In the genomic region with DNA sequence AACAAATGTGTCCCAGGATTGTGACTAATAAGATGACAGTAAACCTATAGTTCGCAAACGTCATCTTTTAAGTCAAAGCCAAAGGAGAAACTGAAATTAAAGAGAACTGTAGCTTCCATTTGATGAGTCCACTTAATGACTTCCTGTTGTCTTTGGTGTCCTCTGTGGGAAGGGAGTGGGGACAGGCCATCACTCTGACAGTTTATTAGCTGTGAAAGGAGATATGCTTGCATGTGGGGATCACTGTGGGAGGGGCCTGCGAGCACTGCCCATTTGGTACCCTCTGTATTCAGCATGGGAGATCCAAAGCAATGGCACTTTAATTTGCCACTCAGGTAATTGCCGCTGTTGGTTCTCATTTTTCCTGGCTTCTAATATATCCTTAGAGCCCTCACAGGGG, we compare ENCODE assay signal across 24 mouse cellular contexts.
DNase-seq lines count a peak whose midpoint lies in the region; ATAC-seq and TF ChIP-seq lines count a peak whose summit lies in the region.
"Had no signal": no experiment of that assay in that cellular context is flagged by ENCODE, and none has a peak within 500 bp of the region (broad histone marks: within the 10 kb centered on the region; RNA-seq: fewer than 3 reads in every experiment).

No protein-coding gene starts in this region.

- ATAC-seq in kidney, embryonic 14.5 days (ENCODE audit: low FRiP score, low TSS enrichment), result peak; percentile 96
- peak; percentile 74; the same call in 1 of the 2 replicates for ATAC-seq in kidney, postnatal 0 days (replicated peaks; ENCODE audit: low FRiP score, low read depth)
- ATAC-seq: forebrain, embryonic 14.5 days; inflammation-experienced regulatory T-cells, adult 6 months; intestine, embryonic 16.5 days; Patski had no signal

- H3K4me2 ChIP-seq in kidney, embryonic 14.5 days (replicated peaks; ENCODE audit: low read depth, low read length), result no peak overlapping the region
- H3K4me2 ChIP-seq in kidney, postnatal 0 days (ENCODE audit: low read length), result peak overlapping the region; percentile 13; the same call in 1 of the 2 replicates
- H3K4me2 ChIP-seq: heart, embryonic 13.5 days; hindbrain, embryonic 14.5 days had no signal

- no peaks in the 10 kb centered on the region for H3K4me1 ChIP-seq in kidney, embryonic 14.5 days (ENCODE audit: control insufficient read depth, insufficient read depth, low read length)
- no peaks in the 10 kb centered on the region for H3K4me1 ChIP-seq in kidney, postnatal 0 days (replicated peaks; ENCODE audit: insufficient read depth, low read length)
- H3K4me1 ChIP-seq: forebrain, embryonic 10.5 days; heart, embryonic 10.5 days; heart, embryonic 13.5 days had no signal

- DNase-seq in heart, adult 11 months, result peak; percentile 58
- no peak for DNase-seq in heart, postnatal 14 days
- DNase-seq in kidney, adult 8-10 months, result no peak
- peak; percentile 78 for DNase-seq in kidney, postnatal 0 days (ENCODE audit: low spot score)
- DNase-seq in kidney, postnatal 4 days, result no peak
- DNase-seq: adrenal gland, postnatal 10 days; adrenal gland, postnatal 36 days; B cell, adult 2 months; cerebellum, adult 18-20 months; cerebellum, adult 9-10 months; cerebellum, postnatal 14 days; gastrocnemius, postnatal 25 days; heart, adult 2 months had no signal

- no peak overlapping the region for H3K4me3 ChIP-seq in kidney, embryonic 14.5 days (ENCODE audit: low read length)
- H3K4me3 ChIP-seq in kidney, postnatal 0 days (replicated peaks; ENCODE audit: low read depth, low read length), result no peak overlapping the region
- H3K4me3 ChIP-seq: forebrain, embryonic 10.5 days; heart, adult 2 months; heart, embryonic 10.5 days; heart, embryonic 13.5 days had no signal

- no peaks in the 10 kb centered on the region for H3K9me3 ChIP-seq in kidney, embryonic 14.5 days (ENCODE audit: control insufficient read depth, low read length)
- H3K9me3 ChIP-seq in kidney, postnatal 0 days (replicated peaks; ENCODE audit: low read length), result no peaks in the 10 kb centered on the region
- H3K9me3 ChIP-seq: forebrain, embryonic 10.5 days; heart, embryonic 10.5 days; heart, embryonic 13.5 days had no signal

- H3K27me3 ChIP-seq in kidney, embryonic 14.5 days (ENCODE audit: control insufficient read depth, insufficient read depth, low read length), result no peaks in the 10 kb centered on the region
- H3K27me3 ChIP-seq in kidney, postnatal 0 days (ENCODE audit: insufficient read depth, low read length), result no peaks in the 10 kb centered on the region
- H3K27me3 ChIP-seq: CH12.LX; heart, embryonic 13.5 days; Patski had no signal

- no peak overlapping the region for H3K27ac ChIP-seq in kidney, embryonic 14.5 days (ENCODE audit: low read depth, low read length)
- no peak overlapping the region for H3K27ac ChIP-seq in kidney, postnatal 0 days
- H3K27ac ChIP-seq: forebrain, embryonic 10.5 days; heart, adult 2 months; heart, embryonic 10.5 days; heart, embryonic 13.5 days; hindbrain, embryonic 14.5 days had no signal

- H3K9ac ChIP-seq in kidney, embryonic 14.5 days (ENCODE audit: low read depth, low read length), result no peak overlapping the region
- H3K9ac ChIP-seq in kidney, postnatal 0 days (ENCODE audit: low read depth, low read length), result no peak overlapping the region
- H3K9ac ChIP-seq: heart, embryonic 13.5 days; hindbrain, embryonic 14.5 days had no signal

- intact Hi-C loops in heart, postnatal 14 days (cut with DNase I), result no loop called here

- no peak for TF ChIP-seq CTCF in kidney, postnatal 0 days (IDR thresholded peaks at IDR 0.05; ENCODE audit: low read depth)

- 30% methylated on average over 4 of the region's 4 CpGs for WGBS in kidney, embryonic 14.5 days
- WGBS in kidney, postnatal 0 days, result 32% methylated on average over 4 of the region's 4 CpGs

- no peaks in the 10 kb centered on the region for H3K36me3 ChIP-seq in kidney, embryonic 14.5 days (ENCODE audit: control insufficient read depth, insufficient read depth, low read length)
- H3K36me3 ChIP-seq in kidney, postnatal 0 days (ENCODE audit: insufficient read depth, low read length), result no peaks in the 10 kb centered on the region
- H3K36me3 ChIP-seq: forebrain, embryonic 10.5 days; G1E; heart, embryonic 10.5 days; heart, embryonic 13.5 days had no signal

Comparison
In these comparisons a context has a peak if more than half of its experiments do, and no peak if none do; other contexts are left out.
1. DNase-seq: peak in heart, adult 11 months (single experiment) and kidney, postnatal 0 days (single experiment); none in heart, postnatal 14 days (0 of 2), kidney, adult 8-10 months (0 of 2) and kidney, postnatal 4 days (0 of 2).